Mouse (Mus musculus): ENCODE measurements around the gene Zfp867.

- no peak for TF ChIP-seq TAL1 (IDR thresholded peaks at IDR 0.05; ENCODE audit: low read length)
- no peak for TF ChIP-seq ZC3H11A (IDR thresholded peaks at IDR 0.05; ENCODE audit: low read depth, low read length)
- TF ChIP-seq CTCF (IDR thresholded peaks at IDR 0.05 in 2 of 3, conservative IDR thresholded peaks at IDR 0.05 in 1 of 3; ENCODE audit: control insufficient read depth in 1 of 3, insufficient read depth in 1 of 3, low read depth in 2 of 3, low read length in 3 of 3, poor library complexity in 1 of 3, severe bottlenecking in 1 of 3) = no peak
- TF ChIP-seq ZNF384 (IDR thresholded peaks at IDR 0.05; ENCODE audit: low read depth, low read length) = no peak
- no peak for TF ChIP-seq CHD1 (IDR thresholded peaks at IDR 0.05; ENCODE audit: low read depth, low read length)
Measured at GRCm38 (mm10) chr11:59485641-59486040, 13.4 kb upstream of the Zfp867 start.

Measured in MEL (cell line).